Mouse (Mus musculus): ENCODE measurements around the gene Cnnm3. TPM values are rescaled to one million over a fixed set of nuclear protein-coding genes. Genes with fewer than 3 reads are reported as not detected.
A peak's percentile ranks its signal among the peaks of the same experiment; 100 is the strongest.

The Cnnm3 gene
- total and polyA plus RNA-seq, 2 experiments = 4.4 to 11.3 TPM

DNA sequence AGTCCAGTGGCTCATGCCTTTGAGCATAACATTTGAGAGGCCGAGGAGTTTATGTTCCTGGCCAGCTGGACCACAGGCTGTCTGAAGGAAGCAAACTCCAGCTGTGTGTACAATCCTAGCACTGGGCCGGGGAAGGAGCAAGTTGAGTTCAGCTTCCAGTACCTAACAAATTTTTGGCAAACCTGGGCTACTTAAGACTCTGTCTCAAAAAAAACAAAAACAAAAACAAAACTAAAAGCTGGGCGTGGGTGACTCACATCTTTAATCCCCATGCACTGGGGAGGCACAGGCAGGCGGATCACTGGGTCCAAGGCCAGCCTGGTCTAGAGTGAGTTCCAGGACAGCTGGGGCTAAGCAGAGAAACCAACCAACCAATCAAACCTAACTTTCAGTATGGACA, 57.1 kb downstream of the Cnnm3 start:
- no peaks in the 10 kb centered on the region for H3K79me2 ChIP-seq (ENCODE audit: control insufficient read depth, insufficient read depth, low read length)
- TF ChIP-seq POLR2A (IDR thresholded peaks at IDR 0.05; ENCODE audit: extremely low read depth, insufficient read depth, low read length) (no peak), CTCF (IDR thresholded peaks at IDR 0.05; ENCODE audit: low read depth, low read length) (no peak)
- H3K9ac ChIP-seq (ENCODE audit: low read depth, low read length) = no peak overlapping the region
- WGBS = 71% methylated on average over 4 of the region's 4 CpGs
- H3K27ac ChIP-seq (replicated peaks; ENCODE audit: insufficient read depth, low read depth, low read length) = peak overlapping the region; percentile 48; the same call in 1 of the 2 replicates
- no peak for DNase-seq (ENCODE audit: extremely low read depth, low read depth, low spot score)
- no peaks in the 10 kb centered on the region for H3K27me3 ChIP-seq (ENCODE audit: control insufficient read depth, insufficient read depth, low read length)
- no peaks in the 10 kb centered on the region for H3K36me3 ChIP-seq (ENCODE audit: control insufficient read depth, insufficient read depth, low read length)
- peaks cover 6% of the 10 kb centered on the region; the same call in 1 of the 2 replicates for H3K4me1 ChIP-seq (ENCODE audit: control insufficient read depth, insufficient read depth, low read length)
- H3K4me3 ChIP-seq (ENCODE audit: insufficient read depth, low read depth, low read length) = no peak overlapping the region

DNA sequence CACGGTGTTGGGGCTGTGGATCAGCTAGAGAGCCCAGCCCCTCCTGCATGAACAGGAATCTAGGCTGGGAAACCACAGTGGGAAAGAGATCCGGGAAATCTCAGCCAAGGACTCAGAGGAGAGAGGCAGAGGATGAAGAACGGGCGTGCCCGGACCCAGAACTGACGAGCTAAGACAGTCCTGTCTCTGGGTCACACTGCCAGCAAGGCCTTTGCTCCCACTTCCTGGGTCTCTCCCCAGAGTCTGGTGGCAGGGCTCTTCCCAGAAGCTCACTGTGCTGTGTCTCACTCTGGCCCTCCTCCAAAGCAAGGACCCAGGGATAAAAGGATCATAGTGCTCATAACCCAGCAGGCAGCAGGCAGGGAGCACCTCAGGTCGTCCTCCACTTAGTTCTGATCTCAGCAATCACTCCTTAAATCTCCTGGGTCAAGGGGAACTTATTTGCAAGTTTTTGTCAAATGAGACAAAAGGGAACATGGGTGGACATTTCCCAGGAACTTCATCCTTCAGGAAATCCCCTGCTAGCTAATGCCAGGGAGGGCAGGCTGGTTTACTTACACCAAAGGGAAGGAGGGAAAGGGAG, 58.1 kb downstream of the Cnnm3 start:
- H3K9ac ChIP-seq (ENCODE audit: low read depth, low read length) = 0 out of 2 replicates have a peak overlapping the region, but pooled peaks have one; percentile 11
- no peaks in the 10 kb centered on the region for H3K36me3 ChIP-seq (ENCODE audit: control insufficient read depth, insufficient read depth, low read length)
- TF ChIP-seq CTCF (IDR thresholded peaks at IDR 0.05; ENCODE audit: low read depth, low read length) = no peak
- TF ChIP-seq POLR2A (IDR thresholded peaks at IDR 0.05; ENCODE audit: extremely low read depth, insufficient read depth, low read length) = no peak
- H3K79me2 ChIP-seq (ENCODE audit: control insufficient read depth, insufficient read depth, low read length) = no peaks in the 10 kb centered on the region
- peaks cover 5% of the 10 kb centered on the region; the same call in 1 of the 2 replicates for H3K4me1 ChIP-seq (ENCODE audit: control insufficient read depth, insufficient read depth, low read length)
- WGBS = 64% methylated on average over 7 of the region's 7 CpGs
- no peak for DNase-seq (ENCODE audit: extremely low read depth, low read depth, low spot score)
- peak overlapping the region; percentile 48 for H3K27ac ChIP-seq (replicated peaks; ENCODE audit: insufficient read depth, low read depth, low read length)
- H3K4me3 ChIP-seq (ENCODE audit: insufficient read depth, low read depth, low read length) = no peak overlapping the region
- no peaks in the 10 kb centered on the region for H3K27me3 ChIP-seq (ENCODE audit: control insufficient read depth, insufficient read depth, low read length)

DNA sequence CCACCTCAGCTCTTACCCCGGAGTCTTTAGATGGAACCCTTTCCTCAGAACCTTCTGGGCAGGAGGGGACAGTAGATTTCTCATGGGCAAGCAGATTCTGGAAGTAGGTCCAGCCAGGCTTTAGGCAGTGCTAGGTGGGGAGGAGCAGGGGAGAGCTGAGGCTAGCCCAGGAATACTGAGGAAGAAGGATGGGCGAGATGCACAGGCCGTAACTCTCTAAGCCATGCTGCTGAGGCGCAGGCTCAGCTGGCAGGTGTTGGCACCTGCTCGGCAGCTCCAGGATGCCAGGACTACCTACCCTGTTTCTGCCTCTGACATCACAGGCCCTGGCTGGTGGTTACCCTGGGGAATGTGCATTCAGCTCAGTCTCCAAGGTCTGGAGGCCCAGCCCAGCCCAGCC, 58.7 kb downstream of the Cnnm3 start:
- 92% methylated on average over 5 of the region's 5 CpGs for whole genome bisulfite sequencing
- Histone ChIP-seq H3K27me3 (ENCODE audit: control insufficient read depth, insufficient read depth, low read length) (no peaks in the 10 kb centered on the region), H3K9ac (ENCODE audit: low read depth, low read length) (no peak overlapping the region), H3K4me3 (ENCODE audit: insufficient read depth, low read depth, low read length) (no peak overlapping the region), H3K79me2 (ENCODE audit: control insufficient read depth, insufficient read depth, low read length) (no peaks in the 10 kb centered on the region), H3K4me1 (ENCODE audit: control insufficient read depth, insufficient read depth, low read length) (peaks cover 5% of the 10 kb centered on the region; the same call in 1 of the 2 replicates), H3K27ac (replicated peaks; ENCODE audit: insufficient read depth, low read depth, low read length) (0 out of 2 replicates have a peak overlapping the region, but pooled peaks have one; percentile 10), H3K36me3 (ENCODE audit: control insufficient read depth, insufficient read depth, low read length) (no peaks in the 10 kb centered on the region)
- no peak for DNase-seq (ENCODE audit: extremely low read depth, low read depth, low spot score)
- TF ChIP-seq CTCF (IDR thresholded peaks at IDR 0.05; ENCODE audit: low read depth, low read length) = no peak
- no peak for TF ChIP-seq POLR2A (IDR thresholded peaks at IDR 0.05; ENCODE audit: extremely low read depth, insufficient read depth, low read length)

DNA sequence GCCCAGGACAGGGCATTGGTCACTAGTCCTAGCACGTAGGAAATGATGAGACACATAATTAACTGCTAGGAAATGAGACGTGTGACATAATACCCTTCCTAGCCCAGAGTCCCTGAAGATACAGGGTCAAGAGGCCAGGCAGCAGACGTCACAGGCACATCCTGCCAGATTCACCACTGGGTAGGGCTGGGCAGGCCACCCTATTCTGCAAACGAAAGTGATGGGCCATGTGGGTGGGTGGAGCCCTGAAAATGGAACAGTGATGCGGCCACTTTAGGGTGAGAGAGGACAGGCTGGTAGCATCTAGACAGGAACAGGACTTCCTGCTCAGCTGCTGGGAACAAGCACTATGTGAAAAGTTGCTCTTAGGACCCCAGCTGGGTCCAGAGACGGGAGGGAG, 60.0 kb downstream of the Cnnm3 start:
- TF ChIP-seq POLR2A (IDR thresholded peaks at IDR 0.05; ENCODE audit: extremely low read depth, insufficient read depth, low read length) = no peak
- TF ChIP-seq CTCF (IDR thresholded peaks at IDR 0.05; ENCODE audit: low read depth, low read length) = no peak
- H3K27ac ChIP-seq (replicated peaks; ENCODE audit: insufficient read depth, low read depth, low read length) = peak overlapping the region; percentile 51
- DNase-seq (ENCODE audit: extremely low read depth, low read depth, low spot score) = peak; percentile 43
- no peaks in the 10 kb centered on the region for H3K27me3 ChIP-seq (ENCODE audit: control insufficient read depth, insufficient read depth, low read length)
- H3K36me3 ChIP-seq (ENCODE audit: control insufficient read depth, insufficient read depth, low read length) = no peaks in the 10 kb centered on the region
- H3K9ac ChIP-seq (ENCODE audit: low read depth, low read length) = no peak overlapping the region
- H3K4me3 ChIP-seq (ENCODE audit: insufficient read depth, low read depth, low read length) = no peak overlapping the region
- H3K4me1 ChIP-seq (ENCODE audit: control insufficient read depth, insufficient read depth, low read length) = peaks cover 8% of the 10 kb centered on the region; the same call in 1 of the 2 replicates
- no peaks in the 10 kb centered on the region for H3K79me2 ChIP-seq (ENCODE audit: control insufficient read depth, insufficient read depth, low read length)
- 54% methylated on average over 6 of the region's 6 CpGs for WGBS

DNA sequence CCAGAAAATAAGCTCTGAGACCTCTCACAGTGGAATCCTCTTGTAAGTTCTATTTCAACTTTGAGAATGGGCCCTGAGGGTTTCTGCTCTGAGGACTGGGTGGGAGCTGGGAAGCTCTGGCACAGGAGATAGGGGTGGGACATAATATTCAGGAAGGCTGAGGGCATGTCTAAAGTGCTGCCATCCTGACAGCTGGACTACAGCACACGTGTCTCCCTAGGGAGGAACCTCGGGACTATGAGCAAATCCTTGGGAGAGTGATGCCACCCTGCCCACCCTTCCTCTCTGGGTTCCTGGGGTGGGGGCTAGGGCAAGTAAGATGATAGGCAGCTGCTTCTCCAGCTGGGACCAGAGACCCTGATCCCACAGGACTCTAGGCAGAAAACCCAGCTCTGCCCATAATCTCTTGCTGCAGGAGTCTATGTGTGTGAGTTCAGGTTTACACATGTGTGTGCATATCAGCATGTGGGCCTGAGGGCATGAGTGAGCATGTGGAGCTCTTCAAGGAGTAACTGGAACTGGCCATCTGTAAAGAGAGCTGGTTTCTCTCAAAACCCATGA, 60.6 kb downstream of the Cnnm3 start:
- H3K4me1 ChIP-seq (ENCODE audit: control insufficient read depth, insufficient read depth, low read length) = peaks cover 8% of the 10 kb centered on the region; the same call in 1 of the 2 replicates
- peak overlapping the region; percentile 42 for H3K27ac ChIP-seq (replicated peaks; ENCODE audit: insufficient read depth, low read depth, low read length)
- H3K27me3 ChIP-seq (ENCODE audit: control insufficient read depth, insufficient read depth, low read length) = no peaks in the 10 kb centered on the region
- WGBS = 84% methylated on average over 2 of the region's 2 CpGs
- DNase-seq (ENCODE audit: extremely low read depth, low read depth, low spot score) = no peak
- no peak overlapping the region for H3K9ac ChIP-seq (ENCODE audit: low read depth, low read length)
- H3K79me2 ChIP-seq (ENCODE audit: control insufficient read depth, insufficient read depth, low read length) = no peaks in the 10 kb centered on the region
- no peaks in the 10 kb centered on the region for H3K36me3 ChIP-seq (ENCODE audit: control insufficient read depth, insufficient read depth, low read length)
- TF ChIP-seq CTCF (IDR thresholded peaks at IDR 0.05; ENCODE audit: low read depth, low read length) (no peak), POLR2A (IDR thresholded peaks at IDR 0.05; ENCODE audit: extremely low read depth, insufficient read depth, low read length) (no peak)
- H3K4me3 ChIP-seq (ENCODE audit: insufficient read depth, low read depth, low read length) = no peak overlapping the region

DNA sequence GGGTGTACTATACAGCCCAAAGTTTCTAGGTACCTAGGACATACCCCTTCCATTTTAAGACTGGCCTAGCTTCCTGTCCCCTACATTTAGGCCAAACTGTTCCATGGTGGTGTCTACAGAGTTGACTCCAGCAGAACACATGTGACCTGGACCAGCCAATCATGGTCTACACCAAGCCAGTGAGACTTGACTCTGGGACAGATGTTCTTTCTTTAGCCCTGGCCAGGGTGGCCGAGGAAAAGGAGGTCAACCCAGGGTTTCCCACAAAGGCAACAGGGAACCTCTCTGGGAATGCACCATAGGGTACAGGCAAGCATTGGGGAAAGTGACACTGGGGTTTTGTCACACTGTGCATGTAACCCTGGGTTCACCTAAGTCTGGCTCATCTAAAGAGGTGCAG, 61.0 kb downstream of the Cnnm3 start:
- 65% methylated on average over 1 of the region's 1 CpGs for WGBS
- H3K9ac ChIP-seq (ENCODE audit: low read depth, low read length) = no peak overlapping the region
- no peaks in the 10 kb centered on the region for H3K79me2 ChIP-seq (ENCODE audit: control insufficient read depth, insufficient read depth, low read length)
- H3K4me1 ChIP-seq (ENCODE audit: control insufficient read depth, insufficient read depth, low read length) = peaks cover 8% of the 10 kb centered on the region; the same call in 1 of the 2 replicates
- no peaks in the 10 kb centered on the region for H3K36me3 ChIP-seq (ENCODE audit: control insufficient read depth, insufficient read depth, low read length)
- no peak for DNase-seq (ENCODE audit: extremely low read depth, low read depth, low spot score)
- H3K27ac ChIP-seq (replicated peaks; ENCODE audit: insufficient read depth, low read depth, low read length) = no peak overlapping the region
- no peak overlapping the region for H3K4me3 ChIP-seq (ENCODE audit: insufficient read depth, low read depth, low read length)
- TF ChIP-seq POLR2A (IDR thresholded peaks at IDR 0.05; ENCODE audit: extremely low read depth, insufficient read depth, low read length) = no peak
- TF ChIP-seq CTCF (IDR thresholded peaks at IDR 0.05; ENCODE audit: low read depth, low read length) = no peak
- no peaks in the 10 kb centered on the region for H3K27me3 ChIP-seq (ENCODE audit: control insufficient read depth, insufficient read depth, low read length)

Data from liver, adult 2 months (tissue).